Mouse (Mus musculus) monocyte, adult 59 days (primary cell): ENCODE data around the gene Pipox. TPM values are rescaled to one million over a fixed set of nuclear protein-coding genes. Genes with fewer than 3 reads are reported as not detected.

Experiments used
- total RNA-seq, 2 experiments: library from RNA; stranded (reverse); gene quantifications; one replicate each; pipeline ENCODE4 v1.2.4; 2023

Pipox gene
- not detected for total RNA-seq

GRCm38 (mm10) chr11:77893787-77894718 lies at the start of gene Pipox:
Pipox (minus strand) TSS chr11:77894096.

GRCm38 (mm10) chr11:77930751-77931540 lies 37.0 kb upstream of the Pipox start, which contains the start of gene Sez6:
Sez6 (plus strand) TSS chr11:77930800.

Other genes with a start within 250 kb of the Pipox start
- 100 to 1,000 TPM; 119 to 127 TPM for gene Nufip2, start 207.9 kb downstream of the Pipox start, total RNA-seq
- gene Cryba1, start 168.8 kb downstream of the Pipox start, total RNA-seq = not detected
- gene Myo18a, start 130.8 kb downstream of the Pipox start, total RNA-seq = 100 to 1,000 TPM; 125 to 130 TPM
- under 1 TPM; 0.21 to 0.47 TPM for gene Gm10277, start 106.3 kb downstream of the Pipox start, total RNA-seq
- not detected for gene Sez6, start 36.7 kb upstream of the Pipox start, total RNA-seq
- gene Phf12, start 88.7 kb upstream of the Pipox start, total RNA-seq = 10 to 100 TPM; 91.6 to 97.7 TPM
- gene Dhrs13, start 138.2 kb upstream of the Pipox start, total RNA-seq = 1 to 10 TPM; 1.4 to 1.8 TPM
- gene Flot2, start 143.8 kb upstream of the Pipox start, total RNA-seq = 10 to 100 TPM; 32.7 to 40.2 TPM
- 10 to 100 TPM; 17.4 to 20.2 TPM for gene Eral1, start 186.3 kb upstream of the Pipox start, total RNA-seq
- gene Fam222b, start 200.6 kb upstream of the Pipox start, total RNA-seq = 10 to 100 TPM; 26.6 to 30.6 TPM